Mouse (Mus musculus) v-Abl transformed pro-B cells (cell line): ENCODE measurements around the gene Gm14137.

Source experiments
- in situ Hi-C, 2 experiments: fragments of 400-800 bp; cut with MboI; formaldehyde crosslinking; loops; one replicate each; pipeline ENCODE4 v1.15.1; 2025; ENCODE audit not compliant: unreplicated experiment in 2 of 2

Gm14137 gene

GRCm38 (mm10) chr2:119172446-119172845 lies 1.9 kb upstream of the Gm14137 start:
- in situ Hi-C loops = no loop called here

DNA sequence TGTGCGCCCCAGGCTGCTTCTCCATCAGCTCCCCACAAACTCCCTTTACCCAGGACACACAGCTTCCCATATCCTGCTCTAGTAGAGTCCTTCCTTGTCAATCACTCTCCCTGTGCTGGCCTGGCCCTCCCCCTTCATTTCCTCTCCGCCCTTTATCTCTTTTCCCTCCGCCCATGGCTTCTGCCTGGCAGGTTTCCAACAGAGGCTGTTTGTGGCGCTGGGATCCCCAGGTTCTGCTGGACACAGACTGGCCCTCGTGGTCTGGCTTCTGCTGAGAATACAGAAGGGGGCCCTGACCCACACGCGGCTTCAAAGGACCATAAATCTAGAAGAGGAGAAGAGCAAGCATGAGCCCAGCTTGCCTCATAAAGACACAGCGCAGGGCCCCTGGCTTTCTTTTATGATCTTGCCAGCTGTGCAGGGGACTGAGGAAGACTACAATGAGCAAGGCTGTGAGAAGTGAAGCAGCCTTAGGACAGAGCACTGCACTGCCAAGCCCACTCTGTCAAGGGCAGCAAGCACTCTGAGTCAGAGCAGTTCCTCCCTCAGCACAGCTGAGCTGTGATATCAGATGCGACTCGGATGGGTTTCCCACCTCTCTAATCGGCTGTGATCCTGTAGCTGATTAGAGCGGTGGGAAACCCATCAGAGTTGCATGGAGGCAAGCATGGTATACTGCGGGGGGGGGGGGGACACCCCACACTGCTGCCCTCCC lies 1.3 kb upstream of the Gm14137 start:
- in situ Hi-C loops = no loop called here

DNA sequence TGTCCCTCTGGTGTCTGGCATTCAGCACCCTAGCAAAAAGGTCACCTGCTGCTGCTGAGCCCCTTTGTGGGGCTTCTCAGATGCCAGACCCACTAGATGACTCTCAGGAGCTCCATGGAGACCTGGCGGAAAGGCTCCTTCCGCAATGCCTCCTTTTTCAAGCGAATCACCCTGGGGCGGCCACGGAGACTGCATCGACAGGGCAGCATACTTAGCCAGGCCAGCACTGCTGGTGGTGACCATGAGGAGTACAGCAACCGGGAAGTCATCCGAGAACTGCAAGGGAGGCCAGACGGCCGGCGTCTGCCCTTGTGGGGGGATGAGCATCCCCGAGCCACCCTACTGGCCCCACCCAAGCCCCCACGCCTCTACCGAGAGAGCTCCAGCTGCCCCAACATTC lies 557 bp downstream of the Gm14137 start:
- in situ Hi-C loops = loop anchor here in 1 of 2 experiments (25.0 kb wide), 2 partner anchors 288 to 538 kb away; no protein-coding TSS in a partner anchor

GRCm38 (mm10) chr2:119175614-119176013 lies 1.3 kb downstream of the Gm14137 start:
- in situ Hi-C loops = loop anchor here in 1 of 2 experiments (25.0 kb wide), 2 partner anchors 288 to 538 kb away; no protein-coding TSS in a partner anchor

GRCm38 (mm10) chr2:119176761-119177160 lies 2.5 kb downstream of the Gm14137 start:
- in situ Hi-C loops = loop anchor here in 1 of 2 experiments (25.0 kb wide), 2 partner anchors 289 to 539 kb away; no protein-coding TSS in a partner anchor

GRCm38 (mm10) chr2:119177384-119177939 lies 3.2 kb downstream of the Gm14137 start:
- in situ Hi-C loops = loop anchor here in 1 of 2 experiments (25.0 kb wide), 2 partner anchors 290 to 540 kb away; no protein-coding TSS in a partner anchor

- in situ Hi-C loops = loop anchor here in 1 of 2 experiments (25.0 kb wide), 2 partner anchors 296 to 546 kb away; no protein-coding TSS in a partner anchor
Observed at GRCm38 (mm10) chr2:119182914-119183313, 8.6 kb downstream of the Gm14137 start.

- in situ Hi-C loops = loop anchor here (5.0 to 25.0 kb wide), 6 partner anchors 37 to 552 kb away; partner anchors contain the start of gene Ccdc9b (in 1 of the 2)
Observed at GRCm38 (mm10) chr2:119189029-119189710, 14.9 kb downstream of the Gm14137 start.

DNA sequence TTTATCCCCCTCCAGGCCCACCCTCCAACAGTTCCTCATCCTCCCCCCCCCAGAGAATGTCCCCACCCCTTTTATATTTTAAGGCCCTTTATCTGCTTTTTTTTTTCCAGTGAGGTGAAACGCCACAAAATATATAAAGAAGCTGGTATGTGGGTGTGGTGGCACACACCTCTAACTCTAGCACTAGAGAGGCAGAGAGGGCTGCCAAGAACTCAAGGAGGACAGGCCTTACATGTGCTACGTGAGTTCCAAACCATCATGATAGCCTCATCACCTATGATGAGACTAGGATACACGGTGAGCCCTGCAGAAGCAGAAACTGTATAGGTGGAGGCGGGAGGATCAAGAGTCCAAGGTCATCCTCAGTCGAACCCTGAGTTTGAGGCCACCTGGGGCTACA lies 16.7 kb downstream of the Gm14137 start:
- in situ Hi-C loops = loop anchor here (5.0 to 25.0 kb wide), 4 partner anchors 304 to 554 kb away; partner anchors contain the start of gene Ccdc9b (in 1 of the 2)

DNA sequence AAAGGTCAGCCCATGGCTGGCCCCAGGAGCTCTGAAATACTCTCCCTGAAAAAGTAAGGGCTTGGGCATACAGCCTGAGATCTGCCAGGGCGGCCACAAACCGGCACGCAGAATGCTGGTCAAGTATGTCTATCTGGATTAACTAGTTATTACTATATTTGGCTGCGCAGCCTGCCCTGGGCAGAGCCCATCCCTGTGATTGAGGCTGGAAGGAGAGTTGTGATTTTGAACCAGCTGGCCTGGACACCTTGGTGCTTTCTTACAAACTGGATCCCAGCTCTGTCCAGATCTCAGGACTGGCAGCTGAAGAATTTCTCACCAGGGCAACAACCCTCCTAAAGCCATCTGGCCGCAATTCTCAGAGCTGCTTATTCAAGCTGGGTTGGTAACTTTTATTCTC lies 19.8 kb downstream of the Gm14137 start:
- in situ Hi-C loops = loop anchor here (5.0 to 25.0 kb wide), 4 partner anchors 307 to 557 kb away; partner anchors contain the start of gene Ccdc9b (in 1 of the 2)

GRCm38 (mm10) chr2:119196316-119197108 lies 22.2 kb downstream of the Gm14137 start:
- in situ Hi-C loops = loop anchor here (5.0 to 25.0 kb wide), 5 partner anchors 154 to 559 kb away; no protein-coding TSS in a partner anchor

- in situ Hi-C loops = loop anchor here (5.0 to 25.0 kb wide), 5 partner anchors 155 to 560 kb away; no protein-coding TSS in a partner anchor
Observed at GRCm38 (mm10) chr2:119197493-119197892, 23.2 kb downstream of the Gm14137 start.

- in situ Hi-C loops = loop anchor here (5.0 to 25.0 kb wide), 5 partner anchors 156 to 561 kb away; no protein-coding TSS in a partner anchor
Observed at GRCm38 (mm10) chr2:119198049-119198448, 23.7 kb downstream of the Gm14137 start.

GRCm38 (mm10) chr2:119198934-119199333 lies 24.6 kb downstream of the Gm14137 start:
- in situ Hi-C loops = loop anchor here (5.0 to 25.0 kb wide), 5 partner anchors 157 to 562 kb away; no protein-coding TSS in a partner anchor

DNA sequence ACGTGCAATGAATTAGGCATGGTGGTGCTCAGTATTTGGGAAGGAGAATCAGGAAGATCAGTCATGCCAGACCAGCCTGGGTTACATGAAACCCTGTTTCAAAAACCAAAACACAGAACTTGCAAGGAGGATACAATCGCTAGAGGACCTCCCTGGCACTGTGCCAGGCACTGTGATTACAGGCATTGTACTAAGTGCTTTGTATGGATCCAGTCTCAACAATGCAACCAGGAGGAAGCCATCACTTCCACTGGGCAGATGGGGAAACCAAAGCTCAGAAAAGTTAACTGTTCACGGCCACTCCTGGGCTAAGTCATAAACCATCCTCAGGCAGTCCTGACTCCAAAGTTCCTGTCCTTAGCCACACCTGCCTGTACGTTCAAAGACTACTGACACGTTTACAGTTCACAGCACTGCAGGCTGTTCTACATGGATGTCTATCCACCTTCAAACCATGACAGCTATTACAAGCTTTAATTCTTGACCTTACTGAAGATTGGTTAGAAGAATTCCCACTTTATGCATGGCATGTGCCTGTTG lies 28.7 kb downstream of the Gm14137 start:
- in situ Hi-C loops = no loop called here

GRCm38 (mm10) chr2:119203871-119204460 lies 29.7 kb downstream of the Gm14137 start:
- in situ Hi-C loops = no loop called here

GRCm38 (mm10) chr2:119207961-119208343 lies 33.6 kb downstream of the Gm14137 start:
- in situ Hi-C loops = no loop called here

GRCm38 (mm10) chr2:119208344-119209175 lies 34.3 kb downstream of the Gm14137 start, which contains the start of the genes Zfyve19 and Dnajc17:
Gene Zfyve19, plus strand, starts transcription at chr2:119208617.
Gene Dnajc17, minus strand, starts transcription at chr2:119208795.
- in situ Hi-C loops = no loop called here
